Mouse (Mus musculus): Measurements from ENCODE around the gene Lrrc74a.

Gene Lrrc74a

DNA sequence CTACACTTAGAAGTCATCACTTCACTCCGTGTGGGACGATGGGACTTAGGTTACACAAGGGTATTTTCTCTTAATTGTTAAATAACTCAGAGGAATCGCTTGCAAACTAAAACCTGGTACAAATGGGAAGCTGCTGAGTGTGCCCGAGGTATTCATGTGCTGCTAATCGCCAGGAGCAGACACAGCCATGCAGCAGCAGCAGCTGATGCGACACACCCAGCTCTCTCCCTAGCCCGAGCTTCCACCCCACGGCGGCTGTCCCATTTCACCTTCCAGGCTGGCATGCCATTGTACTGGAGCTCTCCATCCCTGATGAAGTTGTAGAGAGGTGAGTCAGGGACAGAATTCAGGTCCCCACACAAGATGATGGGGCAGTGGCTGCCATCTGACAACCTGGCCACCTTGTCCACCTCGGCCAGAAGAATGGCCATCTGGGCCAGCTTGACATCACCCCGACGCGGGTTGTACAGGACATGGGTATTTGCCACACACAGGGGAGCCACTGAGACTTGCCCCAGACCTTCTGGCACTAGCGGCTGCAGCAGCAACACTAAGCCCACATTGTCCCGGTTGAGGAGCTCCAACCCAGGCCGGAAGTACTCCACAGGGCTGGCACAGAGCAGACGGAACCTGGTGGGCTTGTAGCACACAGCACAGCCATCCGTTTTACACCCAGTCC lies 14.1 kb upstream of the Lrrc74a start:
- in situ Hi-C loops (cut with MboI), result no loop called here

DNA sequence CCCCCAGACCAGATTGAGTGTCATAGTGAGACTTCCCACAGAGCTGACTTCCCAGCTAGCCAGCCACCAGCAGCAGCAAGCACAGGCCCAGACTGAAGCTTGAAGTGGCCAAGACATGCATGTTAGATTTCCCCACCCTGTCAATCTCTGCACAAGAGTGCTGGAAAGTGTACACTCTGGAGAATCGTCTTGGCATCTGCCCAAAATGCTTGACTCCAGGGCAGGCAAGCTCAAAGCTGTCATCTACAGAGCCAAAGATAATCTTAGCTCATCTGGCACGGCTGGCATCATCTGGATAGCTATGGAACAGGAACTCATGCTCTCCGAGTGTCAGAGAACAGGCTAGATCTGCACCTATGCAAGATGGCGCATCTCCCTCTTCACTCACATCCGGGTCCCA lies 12.7 kb upstream of the Lrrc74a start:
- in situ Hi-C loops (cut with MboI), result no loop called here

DNA sequence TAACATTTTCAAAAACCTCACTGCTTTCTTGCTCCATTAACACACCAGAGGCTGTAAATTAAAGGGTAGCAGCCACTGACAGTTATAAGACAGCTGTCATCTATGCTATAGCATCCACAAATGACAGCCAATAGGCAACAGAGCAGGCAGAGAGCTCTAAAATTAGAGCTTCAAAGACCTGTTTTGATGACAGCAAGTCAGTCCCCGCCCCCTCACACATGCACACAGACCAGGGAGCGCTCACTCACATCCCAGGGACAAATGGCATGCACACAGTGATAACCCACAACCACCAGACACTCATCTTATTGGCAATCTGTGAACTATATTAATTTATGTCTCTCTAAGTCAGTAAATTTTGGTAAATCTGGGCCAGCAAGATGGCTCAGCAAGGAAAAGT lies 9.9 kb upstream of the Lrrc74a start:
- in situ Hi-C loops (cut with MboI), result no loop called here

DNA sequence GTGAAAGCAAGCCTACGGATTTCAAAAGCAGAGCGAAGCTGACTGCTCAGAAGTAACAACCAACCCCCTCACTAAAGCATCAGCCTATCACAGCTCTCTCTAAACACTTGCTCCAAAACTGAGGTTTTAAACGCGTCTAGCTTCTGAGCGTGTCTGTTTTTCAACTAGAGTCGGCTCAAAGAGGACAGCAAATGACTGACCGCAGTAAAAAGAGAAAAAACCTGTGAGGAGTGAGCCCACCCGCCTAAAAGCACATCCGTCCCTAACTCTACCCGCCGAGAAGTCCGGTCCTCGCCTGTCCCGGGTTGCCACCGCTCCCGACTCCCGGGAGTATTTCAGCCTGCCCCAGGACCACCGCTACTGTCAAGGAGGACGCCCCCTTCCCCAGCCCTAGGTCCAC lies 8.5 kb upstream of the Lrrc74a start:
- in situ Hi-C loops (cut with MboI), result no loop called here

DNA sequence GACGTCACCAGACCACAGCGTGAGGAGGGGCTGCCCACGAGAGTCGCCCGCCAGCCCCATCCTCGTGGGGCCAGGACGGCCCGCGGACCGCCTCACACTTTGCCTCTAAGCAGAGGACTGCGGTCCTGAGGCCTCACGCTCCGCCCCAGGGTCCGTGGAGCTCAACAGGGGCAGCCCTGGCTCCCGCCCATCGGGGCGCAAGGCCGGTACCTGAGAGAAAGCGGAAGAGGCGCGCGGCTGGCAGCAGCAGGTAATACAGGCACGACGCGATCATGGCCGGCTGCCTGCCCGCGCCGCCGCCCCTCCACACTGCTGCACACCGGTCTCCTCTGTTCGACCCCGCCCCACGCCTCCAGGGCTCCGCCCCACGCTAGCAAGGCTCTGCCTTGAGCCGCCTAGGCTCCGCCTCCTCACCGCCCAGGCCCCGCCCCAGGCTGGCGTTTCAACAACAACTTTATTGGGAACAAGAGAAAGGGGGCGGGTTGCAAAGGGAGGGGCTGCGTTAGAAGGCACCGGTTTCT lies 8.0 kb upstream of the Lrrc74a start, which contains the start of gene Angel1:
Gene Angel1 (minus strand): TSS at position 341 of the 521 bp plus-strand sequence.
- in situ Hi-C loops (cut with MboI), result no loop called here

DNA sequence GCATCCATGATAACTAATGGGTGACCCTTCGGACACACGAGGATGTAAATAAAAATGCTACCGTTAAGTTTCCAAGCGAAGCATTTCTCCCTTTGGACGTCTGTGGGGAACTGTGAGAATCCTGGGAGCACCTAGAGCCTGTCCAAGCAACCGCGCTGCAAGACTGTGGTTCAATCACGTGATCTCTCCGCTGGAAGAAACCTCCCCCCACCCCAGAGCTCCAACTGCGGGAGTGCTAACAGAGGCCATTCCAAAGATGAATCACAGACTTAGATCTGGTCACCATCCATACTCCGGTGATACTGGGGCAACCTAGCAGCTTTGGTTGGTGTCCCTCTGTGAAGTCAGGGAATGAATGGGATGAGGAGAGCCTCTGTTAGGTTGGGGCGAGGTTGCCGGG lies 26.9 kb downstream of the Lrrc74a start:
- in situ Hi-C loops (cut with MboI), result no loop called here

DNA sequence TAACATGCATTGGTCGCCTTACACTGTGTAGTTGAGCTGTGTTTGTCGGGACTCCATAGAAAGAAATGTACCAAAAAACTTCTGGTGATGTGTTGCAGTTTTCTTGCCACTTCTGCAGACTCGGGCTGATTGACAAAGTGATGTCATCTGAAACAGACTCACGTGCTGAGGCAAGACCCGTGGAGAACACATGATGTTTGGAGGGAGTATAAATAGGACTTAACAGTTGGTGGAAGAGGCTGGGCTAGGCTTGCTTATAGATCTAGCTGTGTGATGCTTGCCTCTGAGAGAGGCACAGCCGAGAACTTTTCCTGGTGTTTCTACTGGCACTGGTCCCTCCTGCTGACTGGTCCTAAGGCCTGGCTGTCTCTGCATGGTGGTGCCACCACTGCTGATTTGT lies 29.9 kb downstream of the Lrrc74a start:
- in situ Hi-C loops (cut with MboI), result no loop called here

DNA sequence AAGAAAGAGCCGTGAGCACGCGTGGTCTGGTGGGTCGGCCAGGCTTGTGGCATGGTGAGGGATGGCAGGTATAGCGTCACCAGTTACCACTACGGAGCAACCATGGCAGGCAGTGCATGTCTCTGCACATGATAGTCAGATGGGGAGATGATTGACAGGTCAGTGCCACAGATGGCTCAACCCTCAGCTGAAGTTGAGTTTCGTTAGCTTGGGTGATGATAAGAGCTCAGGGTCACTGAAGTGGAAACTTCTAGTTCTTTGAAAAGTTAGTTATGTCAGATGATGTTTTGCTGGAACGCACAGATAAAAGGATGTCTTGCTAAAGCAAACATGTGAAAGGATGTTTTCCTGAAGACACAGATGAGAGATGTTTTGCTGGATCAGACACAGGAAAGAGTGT lies 32.3 kb downstream of the Lrrc74a start:
- in situ Hi-C loops (cut with MboI), result no loop called here

DNA sequence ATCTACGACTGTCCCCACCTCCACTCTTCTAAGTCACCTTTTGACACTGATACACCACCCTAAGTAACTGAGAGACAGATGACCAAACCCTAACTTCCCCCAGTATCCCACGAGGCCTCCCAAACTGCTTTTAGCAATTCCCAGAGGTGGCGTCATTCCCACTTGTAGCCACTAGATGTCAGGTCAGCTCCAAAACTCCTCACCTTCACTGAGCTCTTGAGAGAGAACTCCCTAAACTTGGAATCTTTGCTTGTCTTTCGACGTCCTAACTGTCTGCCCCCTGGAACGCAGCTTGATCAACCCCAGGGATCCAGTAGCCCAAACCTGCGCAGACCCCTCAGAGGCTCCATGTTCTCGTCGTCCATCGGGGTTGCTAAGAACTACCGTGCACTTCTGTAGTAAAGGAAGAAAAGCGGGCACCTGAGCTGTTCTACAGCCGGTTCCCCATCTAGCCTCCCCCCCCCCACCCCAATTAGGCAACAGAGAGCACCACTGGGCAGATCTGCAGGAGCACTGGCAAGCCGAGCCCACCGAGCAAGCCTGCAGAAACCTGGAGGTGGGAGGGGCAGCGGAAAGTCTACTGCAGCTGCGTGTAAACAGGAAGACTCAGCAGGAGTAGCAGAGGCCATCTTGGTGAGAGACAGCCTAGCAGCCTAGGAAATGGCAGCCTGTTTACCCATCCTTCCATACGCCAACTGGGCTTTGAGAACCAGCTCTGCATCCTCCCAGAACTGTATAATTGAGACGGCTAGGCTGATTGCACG lies 33.9 kb downstream of the Lrrc74a start:
- in situ Hi-C loops (cut with MboI), result no loop called here

DNA sequence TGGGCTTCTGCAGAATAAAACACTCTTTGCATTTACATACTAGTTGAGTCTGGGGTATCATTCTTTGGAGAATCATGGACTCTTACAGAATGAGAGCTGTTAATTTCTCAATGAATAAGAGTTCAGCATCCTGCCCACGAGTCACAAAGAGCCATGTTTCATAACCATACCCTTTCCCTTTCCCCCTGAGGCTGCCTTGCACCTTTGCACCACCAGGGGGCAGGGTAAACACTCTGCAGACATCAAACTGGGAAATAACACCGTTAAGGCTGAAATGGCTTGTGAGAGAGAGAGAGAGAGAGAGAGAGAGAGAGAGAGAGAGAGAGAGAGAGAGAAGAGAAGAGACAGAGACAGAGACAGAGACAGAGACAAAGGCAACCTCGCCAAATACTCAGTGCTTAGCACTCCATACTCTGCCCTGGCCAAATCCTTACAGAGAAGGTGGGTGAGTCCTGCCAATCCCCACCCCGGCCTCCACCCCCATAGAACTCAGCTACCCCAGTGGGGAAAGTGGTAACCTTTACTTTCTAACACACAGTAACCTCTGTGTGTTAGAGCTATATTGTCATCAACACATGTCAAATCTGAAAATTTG lies 34.9 kb downstream of the Lrrc74a start:
- in situ Hi-C loops (cut with MboI), result no loop called here

DNA sequence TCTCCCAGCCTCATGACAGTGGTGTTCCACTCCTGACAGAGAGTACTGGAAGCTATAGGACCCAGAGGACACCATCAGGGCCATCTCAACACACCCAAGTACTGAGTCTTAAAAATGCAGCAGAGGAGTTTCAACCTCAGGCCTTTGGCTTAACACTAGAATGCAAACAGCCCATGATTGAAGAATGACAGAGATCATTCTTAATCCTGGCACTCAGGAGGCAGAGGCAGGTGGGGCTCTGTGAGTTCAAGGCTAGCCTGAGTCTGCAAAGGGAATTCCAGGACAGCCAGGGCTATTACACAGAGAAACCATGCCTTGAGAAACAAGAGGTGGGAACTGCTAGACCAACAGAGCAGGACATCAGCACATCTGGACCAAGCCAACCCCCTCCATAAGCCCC lies 35.6 kb downstream of the Lrrc74a start:
- in situ Hi-C loops (cut with MboI), result no loop called here

DNA sequence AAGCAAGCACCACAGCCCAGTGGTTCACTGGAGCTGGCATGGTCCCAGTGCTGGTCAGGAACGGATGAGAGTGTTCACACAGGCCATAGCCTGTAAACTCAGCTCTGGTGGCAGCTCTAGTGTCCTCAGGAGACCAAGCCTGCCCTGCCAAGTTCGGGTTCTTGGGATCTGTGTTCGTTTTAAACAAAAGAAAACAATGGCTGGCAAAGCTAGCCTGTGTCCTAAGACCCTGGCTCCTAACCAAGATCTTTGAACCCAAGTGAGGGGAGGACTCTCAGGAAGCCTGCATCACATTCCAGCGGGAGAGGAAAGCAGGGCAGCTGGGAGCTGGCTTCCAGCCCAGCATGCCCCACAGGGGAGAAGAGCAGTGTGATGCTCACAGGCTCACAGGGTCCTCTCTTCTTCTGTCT lies 36.1 kb downstream of the Lrrc74a start:
- in situ Hi-C loops (cut with MboI), result no loop called here

DNA sequence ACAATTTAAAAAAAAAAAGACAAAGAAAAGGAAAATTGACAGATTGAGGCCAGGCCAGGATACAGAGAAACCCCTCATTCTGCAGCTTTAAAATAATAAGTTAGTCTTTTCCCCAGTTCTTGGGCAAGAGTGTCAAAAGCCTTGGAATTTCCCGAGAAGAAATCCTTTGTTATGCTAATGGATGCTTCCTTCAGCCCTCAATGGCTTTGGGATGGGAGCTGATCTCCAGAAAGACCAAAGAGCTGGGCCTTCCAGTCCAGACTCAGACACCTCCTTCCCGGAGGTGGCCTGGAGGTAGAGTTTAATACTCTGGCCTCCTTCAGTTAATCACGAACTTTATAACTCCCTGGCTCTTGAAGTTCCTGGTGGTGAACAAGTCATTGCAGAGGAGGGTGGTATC lies 36.8 kb downstream of the Lrrc74a start:
- in situ Hi-C loops (cut with MboI), result no loop called here

DNA sequence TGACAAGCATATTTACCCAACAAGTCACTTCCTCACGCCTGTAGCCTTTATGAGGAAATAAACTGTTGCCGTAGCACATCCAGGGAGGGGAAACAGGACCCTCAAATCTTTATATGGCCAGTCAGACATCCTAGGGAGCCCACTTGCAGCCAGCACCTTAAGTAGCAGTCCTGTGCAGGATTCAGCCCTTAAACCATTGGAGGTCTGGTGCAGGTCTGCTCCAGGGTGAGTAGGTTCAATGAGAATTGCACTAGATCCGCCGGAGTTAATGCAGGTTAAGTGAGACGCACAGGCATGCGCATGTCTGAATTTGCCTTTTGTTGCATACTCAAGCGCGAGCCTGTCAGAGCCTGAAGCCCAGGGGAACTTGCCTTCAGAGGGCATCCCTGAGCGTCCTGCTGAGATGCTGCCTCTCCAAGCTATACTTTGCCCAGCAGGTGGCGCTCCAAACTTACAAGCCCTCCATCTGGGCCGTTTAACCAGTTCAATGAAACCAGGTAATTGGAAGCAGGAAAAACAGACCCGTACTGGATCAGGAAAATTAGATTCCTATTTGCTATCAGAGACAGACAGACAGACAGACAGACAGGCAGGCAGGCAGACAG lies 37.8 kb downstream of the Lrrc74a start:
- in situ Hi-C loops (cut with MboI), result no loop called here

DNA sequence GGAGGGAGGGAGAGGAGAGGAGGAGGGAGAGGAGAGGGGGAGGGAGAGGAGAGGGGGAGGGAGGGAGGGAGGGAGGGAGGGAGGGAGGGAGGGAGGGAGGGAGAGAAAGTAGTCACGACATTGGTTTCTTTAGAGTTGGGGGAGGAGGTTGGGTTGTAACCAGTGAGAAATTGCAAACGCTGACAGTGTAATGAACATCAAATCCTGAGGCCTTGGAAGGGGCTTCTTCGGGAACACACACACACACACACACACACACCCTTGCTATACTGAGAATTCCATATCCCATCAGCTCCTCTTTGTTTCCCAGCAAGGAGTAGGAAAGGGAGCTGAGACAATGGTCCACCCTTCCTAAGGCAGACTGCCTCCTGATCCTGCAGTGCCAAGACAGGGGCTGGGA lies 38.4 kb downstream of the Lrrc74a start:
- in situ Hi-C loops (cut with MboI), result no loop called here

DNA sequence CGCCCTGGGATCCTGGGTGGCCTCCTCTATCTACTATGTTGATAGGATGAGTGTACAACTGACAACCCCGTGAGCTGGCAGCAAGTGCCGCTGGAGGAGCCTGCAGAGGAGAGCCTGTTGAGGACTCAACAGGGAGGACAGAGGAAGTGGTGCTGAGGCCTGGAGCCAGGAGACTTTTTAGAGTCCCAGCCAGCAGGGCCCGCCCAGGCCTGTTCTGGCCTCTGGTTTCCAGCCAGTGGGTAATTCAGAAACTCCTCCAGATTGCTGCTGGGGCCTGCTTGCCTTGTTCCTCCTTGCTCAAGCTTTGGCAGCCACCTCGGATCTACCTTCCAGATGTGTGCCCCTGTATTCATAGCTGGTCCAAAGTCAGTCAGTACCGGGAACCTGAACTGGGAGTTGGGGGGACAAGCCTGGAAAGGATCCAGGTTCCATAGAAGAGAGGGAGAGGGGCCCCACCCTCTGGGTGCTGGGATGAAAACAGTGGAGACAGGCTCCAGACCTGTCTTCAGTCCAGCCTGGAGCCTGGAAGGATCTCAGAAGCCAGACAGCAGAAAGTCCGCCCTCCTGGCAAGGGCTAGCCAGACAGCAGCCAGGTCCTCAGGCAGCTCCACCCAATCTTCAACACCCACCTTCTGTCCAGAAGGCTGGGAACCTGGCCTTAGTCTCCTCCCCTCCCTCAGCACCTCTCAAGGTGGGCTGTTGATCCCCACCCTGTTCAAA lies 41.6 kb downstream of the Lrrc74a start:
- in situ Hi-C loops (cut with MboI), result no loop called here

DNA sequence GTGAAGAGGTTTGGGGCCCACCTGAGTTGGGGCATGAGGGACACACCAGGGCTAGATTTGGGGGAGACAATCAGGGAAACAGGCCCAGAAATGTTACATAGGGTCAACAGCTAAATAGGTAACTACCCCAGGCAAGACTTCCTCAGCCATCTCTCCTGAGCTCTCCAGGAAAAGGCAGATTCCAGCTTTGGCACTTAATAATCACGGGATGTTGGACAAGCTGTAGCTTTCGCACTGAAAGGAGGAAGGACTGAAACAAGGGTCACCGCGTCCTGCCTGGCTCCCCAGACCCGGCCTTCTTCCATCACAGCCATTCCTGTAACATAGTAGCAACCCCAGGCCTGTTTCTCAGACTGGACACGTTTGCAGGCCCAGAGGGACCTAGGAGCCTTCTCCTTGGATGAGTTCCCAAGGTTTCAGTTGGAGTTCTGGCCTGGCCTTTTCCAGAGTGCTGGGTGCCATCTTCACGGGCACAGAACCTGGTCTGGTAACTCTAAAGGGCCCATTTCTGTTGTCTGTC lies 42.2 kb downstream of the Lrrc74a start:
- in situ Hi-C loops (cut with MboI), result no loop called here

DNA sequence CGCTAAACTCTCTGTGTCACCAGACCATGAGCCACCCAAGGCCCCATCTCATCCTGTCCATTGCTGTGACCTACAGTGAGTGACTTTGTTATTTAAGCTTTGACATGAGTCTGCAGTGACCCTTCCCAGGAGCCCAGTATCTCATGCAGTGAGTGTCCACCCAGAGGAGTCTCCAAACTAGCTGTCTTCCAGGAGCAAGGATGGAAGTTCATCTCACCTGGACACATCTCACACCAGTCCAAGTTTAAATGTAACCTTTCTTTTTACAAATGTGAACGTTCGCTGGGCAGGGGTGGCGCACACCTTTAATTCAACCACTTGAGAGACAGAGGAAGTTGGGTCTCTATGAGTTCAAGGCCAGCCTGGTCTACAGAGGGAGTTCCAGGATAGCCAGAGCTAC lies 44.4 kb downstream of the Lrrc74a start:
- in situ Hi-C loops (cut with MboI), result no loop called here

DNA sequence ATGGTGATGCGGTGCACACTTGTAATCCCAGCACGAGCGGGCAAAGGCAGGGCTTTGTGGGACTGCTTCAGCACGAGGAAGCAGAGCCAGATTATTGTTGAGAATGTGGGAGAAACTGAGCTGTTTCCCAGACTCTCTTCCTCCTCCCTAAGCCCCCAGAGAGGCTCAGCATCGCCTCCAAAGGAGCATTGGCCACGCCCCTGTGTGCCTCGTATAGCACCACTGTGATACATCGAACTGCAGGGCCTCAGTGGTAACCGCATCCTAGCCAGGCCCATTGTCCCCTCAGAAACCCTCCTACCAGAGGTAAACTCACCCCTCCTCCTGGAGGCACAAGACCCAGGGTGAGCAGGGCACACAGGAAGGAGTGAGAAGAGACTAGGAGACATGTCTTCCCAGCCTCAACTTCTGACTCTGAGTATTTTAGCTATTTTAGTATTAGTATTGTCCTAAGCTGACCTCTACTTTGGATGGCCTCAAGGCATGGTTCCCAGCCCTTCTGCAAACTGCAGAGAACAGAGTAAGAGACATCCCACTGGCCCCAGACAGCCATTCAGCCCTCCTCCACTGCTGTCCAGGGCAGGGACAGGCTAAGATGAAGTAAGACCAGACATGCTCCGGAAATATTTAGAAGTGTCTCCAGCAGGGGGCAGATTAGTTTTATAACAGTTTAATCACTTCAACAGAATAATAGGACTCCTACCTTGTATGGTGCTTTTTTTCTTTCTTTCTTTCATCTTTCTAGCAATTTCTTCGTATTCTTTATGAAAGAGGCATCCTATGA lies 45.2 kb downstream of the Lrrc74a start:
- in situ Hi-C loops (cut with MboI), result no loop called here

DNA sequence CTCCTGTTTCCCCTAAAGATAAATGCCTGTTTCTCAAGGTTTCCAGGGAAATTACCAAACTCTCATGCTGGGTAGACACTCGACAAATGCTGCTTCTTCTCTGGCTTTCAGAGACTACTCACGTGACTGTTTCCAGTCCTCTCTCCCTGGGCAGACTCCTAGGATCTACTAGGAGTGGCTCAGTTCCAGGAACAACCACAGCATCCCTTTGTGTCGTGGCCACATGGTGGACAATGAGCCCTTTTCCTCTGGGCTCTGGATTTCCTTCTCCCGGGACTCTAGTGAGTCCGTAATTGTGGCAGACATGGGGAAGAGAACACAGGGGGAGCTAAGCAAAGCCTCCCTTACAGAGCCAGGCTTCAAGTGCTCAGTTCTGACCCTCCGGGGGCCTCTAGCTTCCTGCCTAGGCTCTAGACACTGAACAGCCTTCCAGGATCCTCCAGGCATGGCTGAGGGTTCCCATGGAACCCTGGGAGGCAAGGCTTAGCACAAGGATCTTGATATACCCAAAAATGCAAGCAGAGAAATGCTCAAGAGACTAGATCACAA lies 47.6 kb downstream of the Lrrc74a start:
- in situ Hi-C loops (cut with MboI), result no loop called here

Measured in mature B cell (primary cell).